Mouse (Mus musculus): Measurements from ENCODE around the gene Grwd1. TPM values are rescaled to one million over a fixed set of nuclear protein-coding genes. Genes with fewer than 3 reads are reported as not detected.

Gene Grwd1
- polyA plus RNA-seq, 1 experiment from 2014 or later, result 41.9 TPM

DNA sequence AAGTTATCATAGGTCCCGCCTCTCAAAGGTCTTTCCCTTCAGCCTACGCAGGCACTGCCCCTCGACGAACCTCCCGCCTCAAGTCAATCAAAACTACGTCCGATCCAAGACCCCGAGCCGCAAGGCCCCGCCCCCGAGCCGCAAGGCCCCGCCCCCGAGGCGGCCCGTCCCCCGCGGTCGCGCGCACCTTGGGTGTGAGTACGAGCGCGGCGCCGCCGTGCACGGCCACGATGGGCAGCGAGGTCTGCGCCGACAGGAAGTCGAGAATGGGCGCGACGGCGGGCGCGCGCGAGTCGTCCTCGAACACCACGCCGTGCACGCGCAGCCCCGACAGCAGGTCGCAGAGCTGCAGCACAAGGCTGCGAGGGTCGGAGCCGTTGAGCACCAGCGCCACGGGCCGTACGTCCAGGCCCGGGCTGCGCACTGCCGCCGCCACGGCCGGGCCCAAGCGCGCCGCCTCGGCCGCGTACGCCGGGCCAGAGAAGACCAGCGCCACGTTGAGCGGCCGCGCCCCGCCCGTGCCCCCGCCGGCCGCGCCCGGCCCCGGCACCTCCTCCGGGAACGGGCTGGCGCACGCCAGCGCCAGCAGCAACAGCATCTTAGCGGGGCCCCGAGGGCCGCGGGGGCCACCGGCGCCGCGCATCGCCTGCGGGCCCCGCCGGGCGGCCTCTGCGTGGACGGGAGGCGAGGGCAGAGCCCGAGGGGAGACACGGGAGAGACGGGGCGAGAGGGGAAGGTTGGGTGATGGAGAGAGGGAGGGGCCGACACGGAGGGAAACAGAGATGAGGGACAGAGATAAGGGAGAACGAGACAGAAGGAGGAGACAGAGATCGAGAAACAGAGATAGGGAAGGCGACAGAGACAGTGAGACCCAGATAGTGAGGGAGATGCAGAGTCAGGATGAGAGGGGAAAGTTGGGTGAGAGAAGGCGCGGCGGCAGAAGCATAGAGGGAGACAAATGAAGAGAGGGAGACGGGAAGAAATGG is 35.5 kb upstream of the Grwd1 start:
- Histone ChIP-seq H3K4me2 (peak overlapping the region; percentile 90), H3K27me3 (replicated peaks) (peaks cover 65% of the 10 kb centered on the region), H3K9ac (peak overlapping the region; percentile 92), H3K36me3 (no peaks in the 10 kb centered on the region), H3K9me3 (no peaks in the 10 kb centered on the region), H3K27ac (replicated peaks) (peak overlapping the region; percentile 55; the same call in 1 of the 2 replicates), H3K4me1 (peaks cover 46% of the 10 kb centered on the region), H3K4me3 (peak overlapping the region; percentile 75)
- WGBS, result under 1% methylated on average over 117 of the region's 117 CpGs
- peak; percentile 56; the same call in 1 of the 2 replicates for ATAC-seq (ENCODE audit: extremely low read depth, insufficient number of reproducible peaks, low FRiP score, low TSS enrichment)

DNA sequence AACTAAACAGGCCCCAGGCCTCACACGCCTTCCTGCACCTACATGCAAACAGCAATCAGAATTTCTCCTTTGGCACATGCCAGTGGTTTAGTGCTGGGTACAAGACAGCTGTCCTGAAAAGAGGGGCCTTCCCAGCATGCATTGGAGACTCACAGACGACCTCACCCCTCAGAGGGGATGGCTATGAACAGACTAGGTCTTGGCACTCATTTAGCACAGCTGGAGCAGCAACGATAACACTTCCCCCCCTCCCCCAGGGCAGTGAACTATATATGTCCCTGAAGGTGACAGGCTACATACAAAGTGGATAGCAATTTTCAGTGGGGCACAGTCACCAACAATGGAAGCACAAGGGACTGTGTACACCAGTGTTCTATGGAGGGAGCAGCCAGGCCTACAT is 33.7 kb upstream of the Grwd1 start:
- no peak for ATAC-seq (ENCODE audit: extremely low read depth, insufficient number of reproducible peaks, low FRiP score, low TSS enrichment)
- 51% methylated on average over 3 of the region's 3 CpGs for WGBS
- peaks cover 65% of the 10 kb centered on the region for H3K27me3 ChIP-seq (replicated peaks)

DNA sequence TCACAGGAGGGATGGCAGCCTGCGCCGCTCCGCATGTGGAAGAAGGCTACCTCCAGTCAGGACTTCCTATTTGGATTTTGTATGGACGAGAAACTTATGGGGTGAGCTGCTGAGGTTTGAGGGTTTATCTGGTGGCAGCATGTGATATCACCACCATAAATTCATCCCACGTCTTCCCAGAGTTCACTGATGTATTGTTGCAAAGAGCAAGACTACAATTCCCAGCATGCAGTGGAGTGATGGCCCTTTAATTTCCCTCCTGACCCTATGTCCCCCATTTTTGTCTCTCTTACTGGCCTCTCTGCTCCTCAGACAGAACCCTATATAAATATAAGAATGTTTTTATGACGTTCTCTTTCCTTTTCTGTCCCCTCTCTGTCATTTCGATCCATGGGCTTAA is 32.1 kb upstream of the Grwd1 start:
- WGBS, result 78% methylated on average over 7 of the region's 7 CpGs
- peaks cover 16% of the 10 kb centered on the region for H3K4me1 ChIP-seq
- H3K27ac ChIP-seq (replicated peaks), result no peak overlapping the region
- no peak overlapping the region for H3K9ac ChIP-seq
- H3K27me3 ChIP-seq (replicated peaks), result peaks cover 64% of the 10 kb centered on the region
- H3K4me2 ChIP-seq, result no peak overlapping the region
- H3K4me3 ChIP-seq, result no peak overlapping the region
- ATAC-seq (ENCODE audit: extremely low read depth, insufficient number of reproducible peaks, low FRiP score, low TSS enrichment), result no peak
- no peaks in the 10 kb centered on the region for H3K9me3 ChIP-seq
- H3K36me3 ChIP-seq, result no peaks in the 10 kb centered on the region

More for the DNA sequence above, 33.7 kb upstream of the Grwd1 start:
- Histone ChIP-seq H3K4me2 (no peak overlapping the region), H3K9ac (no peak overlapping the region), H3K4me3 (no peak overlapping the region), H3K27ac (replicated peaks) (no peak overlapping the region), H3K36me3 (no peaks in the 10 kb centered on the region), H3K9me3 (no peaks in the 10 kb centered on the region), H3K4me1 (peaks cover 31% of the 10 kb centered on the region)

DNA sequence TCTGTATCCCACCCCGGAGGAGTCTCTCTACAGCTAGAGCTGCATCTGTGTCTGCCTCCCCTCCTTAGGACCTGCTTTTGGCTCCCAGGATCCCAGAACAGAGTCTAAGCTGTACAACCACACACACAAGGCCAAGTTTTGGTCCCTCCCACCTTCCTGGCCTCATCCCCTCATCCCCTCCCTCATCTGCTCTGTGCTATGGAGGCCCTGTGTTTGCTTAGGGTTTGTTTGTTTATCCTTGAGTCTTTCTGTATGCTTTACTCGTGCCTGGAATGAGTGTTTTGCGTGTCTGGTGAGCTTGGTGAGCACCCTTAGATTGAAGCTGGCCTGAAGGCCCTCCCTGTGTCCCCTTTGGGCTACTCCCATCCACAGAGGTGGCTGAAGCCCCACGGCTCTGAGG is 28.3 kb upstream of the Grwd1 start:
- Histone ChIP-seq H3K4me1 (peaks cover 14% of the 10 kb centered on the region), H3K27me3 (replicated peaks) (peaks cover 88% of the 10 kb centered on the region), H3K27ac (replicated peaks) (no peak overlapping the region), H3K36me3 (no peaks in the 10 kb centered on the region), H3K9ac (no peak overlapping the region), H3K4me3 (no peak overlapping the region), H3K9me3 (no peaks in the 10 kb centered on the region), H3K4me2 (no peak overlapping the region)
- no peak for ATAC-seq (ENCODE audit: extremely low read depth, insufficient number of reproducible peaks, low FRiP score, low TSS enrichment)
- WGBS, result 56% methylated on average over 4 of the region's 4 CpGs

DNA sequence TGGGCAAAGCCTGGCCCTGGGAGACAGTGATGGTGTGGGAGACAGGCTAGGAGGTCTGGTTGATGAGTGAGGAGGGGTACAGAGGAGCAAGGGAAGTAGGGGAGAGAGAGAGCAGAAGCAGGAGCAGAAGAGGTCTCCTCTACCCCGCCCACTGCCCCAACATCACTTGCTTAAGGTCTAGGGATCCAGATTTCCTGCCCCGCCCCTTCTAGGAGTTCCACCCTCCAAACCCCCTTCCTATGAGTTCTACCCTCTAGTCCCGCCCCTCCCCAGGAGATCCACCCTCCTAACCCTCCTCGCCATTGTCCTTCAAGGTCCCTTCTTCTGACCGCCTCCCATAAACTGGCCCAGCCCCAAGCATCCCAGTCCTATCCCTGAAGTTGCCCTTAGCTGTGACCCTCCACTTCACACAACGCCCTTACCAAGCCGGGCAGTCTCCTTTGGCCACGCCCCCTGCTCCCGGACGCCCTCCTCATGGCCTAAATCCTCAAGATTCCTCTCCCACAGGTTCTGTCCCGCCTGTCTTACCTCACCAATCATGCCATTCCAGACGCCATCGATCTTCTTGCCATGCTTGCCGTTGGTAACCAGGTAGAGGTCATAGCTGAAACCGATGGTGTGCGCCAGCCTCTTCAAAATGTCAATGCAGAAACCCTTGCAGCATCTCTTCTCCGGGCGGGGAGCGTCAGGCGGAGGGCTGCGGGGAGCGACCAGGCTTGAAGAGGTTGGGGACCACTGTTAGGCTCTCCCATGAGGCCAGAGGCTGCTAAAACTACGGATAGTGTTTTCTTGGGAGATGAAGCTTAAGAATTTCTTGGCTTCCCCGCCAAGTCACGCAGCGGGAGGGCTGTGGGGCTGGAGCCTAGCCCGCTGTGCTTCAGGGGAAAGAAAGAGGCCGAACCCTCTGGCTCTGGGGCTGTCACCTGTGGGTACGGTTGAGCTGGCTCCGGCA is 26.5 kb upstream of the Grwd1 start:
- Histone ChIP-seq H3K27me3 (replicated peaks) (peaks cover 78% of the 10 kb centered on the region), H3K9ac (peak overlapping the region; percentile 71), H3K36me3 (no peaks in the 10 kb centered on the region), H3K9me3 (no peaks in the 10 kb centered on the region), H3K4me3 (peak overlapping the region; percentile 53), H3K4me2 (peak overlapping the region; percentile 76), H3K27ac (replicated peaks) (no peak overlapping the region), H3K4me1 (peaks cover 14% of the 10 kb centered on the region)
- WGBS, result 4% methylated on average over 30 of the region's 30 CpGs
- ATAC-seq (ENCODE audit: extremely low read depth, insufficient number of reproducible peaks, low FRiP score, low TSS enrichment), result no peak

DNA sequence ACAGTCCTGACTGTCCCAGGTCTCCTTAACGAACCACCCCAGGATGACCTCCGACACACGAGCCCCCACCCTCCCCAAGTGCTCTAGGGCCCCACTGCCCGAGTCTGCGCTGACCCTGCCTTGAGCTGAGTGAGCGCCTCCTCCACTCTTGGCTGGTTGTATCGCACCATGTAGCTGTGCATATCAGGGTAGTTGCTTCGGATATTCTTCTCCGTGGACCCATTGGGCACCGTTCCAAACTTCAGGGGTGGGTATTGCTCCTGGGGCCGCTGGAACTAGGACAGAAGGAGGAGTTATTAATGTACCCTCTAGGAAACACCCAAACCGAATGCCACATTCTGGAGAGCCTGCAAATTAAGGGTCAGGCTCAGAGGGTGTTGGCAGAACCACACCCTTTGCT is 22.3 kb upstream of the Grwd1 start:
- Histone ChIP-seq H3K27me3 (replicated peaks) (peaks cover 58% of the 10 kb centered on the region), H3K4me2 (no peak overlapping the region), H3K9me3 (no peaks in the 10 kb centered on the region), H3K9ac (no peak overlapping the region), H3K27ac (replicated peaks) (no peak overlapping the region), H3K4me1 (peaks cover 14% of the 10 kb centered on the region), H3K36me3 (no peaks in the 10 kb centered on the region), H3K4me3 (no peak overlapping the region)
- ATAC-seq (ENCODE audit: extremely low read depth, insufficient number of reproducible peaks, low FRiP score, low TSS enrichment), result no peak
- 79% methylated on average over 12 of the region's 12 CpGs for WGBS

DNA sequence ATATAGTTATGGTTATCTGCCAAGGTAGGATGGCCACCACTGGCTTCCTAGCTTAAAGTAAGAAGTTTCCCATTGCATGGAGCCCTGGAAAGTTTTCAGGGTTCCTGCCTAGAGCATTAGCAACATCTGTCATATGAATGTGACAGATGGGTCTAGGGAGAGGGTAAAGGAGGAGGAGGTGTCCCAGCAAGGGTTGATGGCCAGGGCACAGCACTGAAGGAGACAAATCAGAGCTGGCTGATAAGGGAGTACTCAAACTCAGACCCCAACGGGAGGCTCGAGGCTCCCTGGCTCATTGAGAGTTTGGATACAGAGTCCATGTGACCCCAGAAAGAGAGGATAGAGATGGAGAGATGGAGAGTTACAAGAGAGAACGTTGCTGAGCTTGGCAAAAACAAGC is 19.9 kb upstream of the Grwd1 start:
- no peaks in the 10 kb centered on the region for H3K36me3 ChIP-seq
- no peak overlapping the region for H3K4me3 ChIP-seq
- 40% methylated on average over 3 of the region's 3 CpGs for WGBS
- H3K4me2 ChIP-seq, result no peak overlapping the region
- no peak for ATAC-seq (ENCODE audit: extremely low read depth, insufficient number of reproducible peaks, low FRiP score, low TSS enrichment)
- no peaks in the 10 kb centered on the region for H3K4me1 ChIP-seq
- H3K27me3 ChIP-seq (replicated peaks), result peaks cover 47% of the 10 kb centered on the region
- H3K9me3 ChIP-seq, result no peaks in the 10 kb centered on the region
- H3K27ac ChIP-seq (replicated peaks), result no peak overlapping the region
- no peak overlapping the region for H3K9ac ChIP-seq

DNA sequence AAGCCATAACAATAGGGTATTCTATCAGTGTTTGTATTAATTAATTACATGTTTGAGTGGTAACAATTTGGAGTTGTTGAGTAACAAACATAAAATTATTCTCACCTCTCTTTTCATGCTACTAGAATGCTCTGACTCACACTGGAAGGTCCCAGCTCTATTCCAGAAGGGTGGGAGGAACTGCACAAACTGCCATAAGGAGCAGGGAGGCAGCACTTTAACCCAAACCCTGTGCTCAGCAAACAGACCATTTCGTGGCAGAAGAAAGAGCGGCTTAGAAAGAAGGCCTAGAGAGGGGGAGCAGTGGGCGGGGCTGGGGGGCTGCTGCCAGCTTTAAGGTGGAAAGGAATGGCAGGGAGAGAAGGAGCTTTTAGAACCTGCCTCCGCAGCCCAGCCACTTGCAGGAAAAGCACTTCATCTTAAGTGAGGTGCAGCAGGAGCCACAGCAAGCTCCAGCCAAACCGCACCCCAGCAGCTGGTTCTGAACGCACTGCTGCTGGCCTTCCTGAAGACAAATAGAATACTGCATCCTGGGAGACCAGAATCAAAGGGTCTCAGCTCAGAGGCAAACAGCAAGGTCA is 17.8 kb upstream of the Grwd1 start:
- ATAC-seq (ENCODE audit: extremely low read depth, insufficient number of reproducible peaks, low FRiP score, low TSS enrichment), result no peak
- Histone ChIP-seq H3K27me3 (replicated peaks) (peaks cover 49% of the 10 kb centered on the region), H3K4me2 (no peak overlapping the region), H3K9ac (no peak overlapping the region), H3K9me3 (no peaks in the 10 kb centered on the region), H3K4me3 (no peak overlapping the region), H3K4me1 (no peaks in the 10 kb centered on the region), H3K27ac (replicated peaks) (no peak overlapping the region), H3K36me3 (no peaks in the 10 kb centered on the region)
- WGBS, result 19% methylated on average over 6 of the region's 6 CpGs

DNA sequence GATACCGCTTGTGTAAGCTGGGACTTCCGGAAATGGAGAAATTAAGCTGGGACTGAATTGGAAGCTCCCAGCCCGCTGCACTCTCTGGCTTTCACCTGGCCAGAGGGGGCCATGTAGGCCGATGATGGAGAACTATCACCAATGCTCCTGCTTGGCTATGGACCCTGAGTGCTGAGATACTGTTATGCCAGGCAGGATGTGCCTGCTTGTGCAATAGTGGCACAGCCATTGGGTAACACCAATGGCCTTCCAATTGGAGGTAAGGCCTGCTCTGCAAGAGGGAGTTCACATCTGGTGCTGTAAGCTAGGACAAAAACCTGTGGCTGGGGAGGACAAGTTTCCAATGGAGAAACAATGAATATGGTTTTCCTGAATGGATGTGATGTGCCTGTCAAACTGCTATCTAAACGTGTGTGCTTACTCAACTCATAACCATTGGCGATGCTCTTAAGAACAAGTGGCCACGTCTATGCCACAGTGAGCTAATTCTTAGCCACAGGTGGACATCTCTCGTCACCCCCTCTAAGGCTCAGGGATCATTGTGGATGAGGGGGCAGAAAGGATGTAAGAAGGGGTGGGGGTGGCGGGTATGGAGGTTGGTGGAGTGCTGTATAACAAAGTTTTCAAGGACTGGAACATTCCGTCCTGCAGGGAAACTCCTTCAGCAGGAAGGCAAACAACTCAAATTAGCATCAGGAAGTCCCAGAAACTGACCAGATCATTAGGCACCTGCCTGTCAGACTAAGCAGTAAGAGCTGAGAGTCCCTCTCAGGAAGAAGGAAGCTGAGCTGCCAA is 12.4 kb upstream of the Grwd1 start:
- H3K4me3 ChIP-seq, result no peak overlapping the region
- ATAC-seq (ENCODE audit: extremely low read depth, insufficient number of reproducible peaks, low FRiP score, low TSS enrichment), result no peak
- no peak overlapping the region for H3K27ac ChIP-seq (replicated peaks)
- no peaks in the 10 kb centered on the region for H3K4me1 ChIP-seq
- H3K4me2 ChIP-seq, result no peak overlapping the region
- H3K27me3 ChIP-seq (replicated peaks), result peaks cover 65% of the 10 kb centered on the region
- no peaks in the 10 kb centered on the region for H3K9me3 ChIP-seq
- no peaks in the 10 kb centered on the region for H3K36me3 ChIP-seq
- no peak overlapping the region for H3K9ac ChIP-seq
- WGBS, result 79% methylated on average over 10 of the region's 10 CpGs

DNA sequence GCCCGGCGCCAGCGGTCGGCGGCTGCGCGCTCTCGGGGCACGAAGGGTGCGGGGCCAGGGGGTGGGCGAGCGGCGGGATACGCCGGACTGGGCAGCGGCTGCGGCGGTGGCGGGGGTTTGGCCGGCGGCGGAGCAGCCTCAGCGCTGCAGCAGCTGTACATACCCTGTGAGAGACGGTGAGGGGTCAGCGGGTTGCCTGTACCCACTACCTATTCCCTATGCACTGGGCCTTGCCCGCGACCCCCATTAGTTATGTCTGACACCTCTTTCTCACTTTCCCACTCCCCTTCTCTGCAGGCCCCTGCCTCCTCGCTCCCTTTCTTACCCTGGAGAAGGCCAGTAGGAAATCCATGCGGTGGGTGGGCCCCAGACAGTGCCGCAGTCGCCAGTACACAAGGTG is 3.2 kb upstream of the Grwd1 start:
- 2% methylated on average over 31 of the region's 31 CpGs for WGBS

More for the DNA sequence above, 3.2 kb upstream of the Grwd1 start:
- H3K27me3 ChIP-seq (replicated peaks), result peaks cover 60% of the 10 kb centered on the region
- no peak for ATAC-seq (ENCODE audit: extremely low read depth, insufficient number of reproducible peaks, low FRiP score, low TSS enrichment)
- peaks cover 8% of the 10 kb centered on the region for H3K36me3 ChIP-seq
- H3K4me3 ChIP-seq, result peak overlapping the region; percentile 54
- peaks cover 26% of the 10 kb centered on the region for H3K4me1 ChIP-seq
- no peaks in the 10 kb centered on the region for H3K9me3 ChIP-seq
- no peak overlapping the region for H3K27ac ChIP-seq (replicated peaks)
- peak overlapping the region; percentile 69 for H3K4me2 ChIP-seq
- H3K9ac ChIP-seq, result peak overlapping the region; percentile 75

Measured in heart, embryonic 13.5 days (tissue).